Mouse (Mus musculus): ENCODE data around the gene Mcm3ap.

- no peak for TF ChIP-seq CTCF (IDR thresholded peaks at IDR 0.05; ENCODE audit: extremely low read depth, insufficient read depth, low read length)
- TF ChIP-seq POLR2A (IDR thresholded peaks at IDR 0.05; ENCODE audit: extremely low read depth, insufficient read depth, low read length) = no peak
These were observed 43.1 kb upstream of the Mcm3ap start for GRCm38 (mm10) chr10:76425674-76426073.

All from cortical plate, adult 2 months (tissue).